Mouse (Mus musculus) ES-CJ7 (cell line): ENCODE measurements around the gene Fam172a.
A peak's percentile ranks its signal among the peaks of the same experiment; 100 is the strongest.

Source experiments
- DNase-seq: peaks from one replicate; pipeline ENCODE4 v3.0.0; 2011; ENCODE audit warnings: low read depth, low spot score

Fam172a gene

DNA sequence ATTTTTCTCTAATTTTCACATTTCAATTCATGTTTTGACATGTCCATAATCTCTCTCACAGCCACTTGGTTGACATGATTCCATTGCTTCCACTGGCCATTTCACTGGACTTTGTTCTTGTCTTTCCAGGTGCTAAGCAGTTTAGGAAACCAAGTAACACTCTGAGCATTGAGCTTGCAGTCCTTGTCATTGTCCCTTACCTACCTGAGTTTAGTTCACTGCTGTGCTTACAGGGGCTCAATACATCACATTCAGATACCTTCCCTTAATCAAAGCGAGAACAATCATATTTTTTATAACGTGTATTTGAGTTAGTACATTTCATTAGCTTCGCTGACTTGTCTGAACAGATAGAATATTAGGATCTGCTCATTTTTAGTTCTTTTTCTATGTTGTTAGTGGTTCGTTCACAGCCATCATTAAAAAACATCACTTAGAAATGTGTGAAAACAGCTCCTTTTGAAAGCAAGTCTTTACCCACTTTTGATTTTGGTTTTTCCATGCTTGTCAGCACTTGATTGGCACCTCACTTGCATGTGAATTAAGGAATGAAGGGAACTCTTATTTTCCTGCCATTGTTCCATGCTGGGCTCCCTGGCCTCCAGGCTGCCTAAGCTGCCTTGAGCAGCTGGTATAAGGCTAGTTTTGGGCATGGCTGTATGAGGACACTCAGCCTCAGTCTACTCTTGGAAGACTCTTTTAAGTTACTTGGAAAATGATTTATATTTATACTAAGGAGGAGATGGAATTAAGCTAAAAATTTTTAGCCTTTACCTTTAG, 257.9 kb downstream of the Fam172a start:
- DNase-seq: no peak

DNA sequence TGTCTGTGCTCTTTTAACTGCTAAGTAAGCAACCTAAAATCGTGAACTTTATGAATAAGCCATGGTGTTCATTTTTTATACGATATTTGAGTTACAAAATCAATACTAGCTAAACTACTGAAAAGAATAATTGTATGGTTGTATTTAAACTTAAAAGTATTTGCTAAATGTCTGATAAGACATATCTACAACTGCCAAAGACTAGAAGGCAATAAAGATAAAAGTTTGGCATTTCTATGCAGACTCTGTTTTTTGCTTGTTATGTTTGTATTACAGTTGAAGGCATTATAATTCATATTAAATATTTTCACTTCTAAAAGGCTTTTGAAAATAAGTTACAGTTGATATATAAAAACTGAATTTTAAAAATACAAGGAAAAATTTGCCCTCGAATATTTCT, 274.4 kb downstream of the Fam172a start:
- no peak for DNase-seq

DNA sequence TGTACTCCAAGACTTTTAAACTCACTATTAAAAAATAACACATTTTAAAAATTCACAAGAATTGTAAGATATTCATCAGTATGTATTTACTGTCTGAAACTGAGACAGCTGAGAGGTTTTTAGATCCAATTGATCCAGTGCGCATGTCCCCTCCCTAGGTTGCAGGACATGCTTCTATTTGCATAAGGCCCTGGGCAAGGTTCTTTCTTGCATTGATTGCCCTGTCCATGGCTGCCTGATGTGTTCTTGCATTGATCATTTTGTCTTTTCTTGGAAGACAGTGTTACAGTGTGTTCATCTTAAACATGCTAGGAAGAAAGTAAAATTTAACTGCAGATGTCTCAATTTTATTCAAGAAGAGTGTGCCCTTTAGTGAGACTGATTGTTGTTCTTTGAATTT, 275.3 kb downstream of the Fam172a start:
- no peak for DNase-seq

DNA sequence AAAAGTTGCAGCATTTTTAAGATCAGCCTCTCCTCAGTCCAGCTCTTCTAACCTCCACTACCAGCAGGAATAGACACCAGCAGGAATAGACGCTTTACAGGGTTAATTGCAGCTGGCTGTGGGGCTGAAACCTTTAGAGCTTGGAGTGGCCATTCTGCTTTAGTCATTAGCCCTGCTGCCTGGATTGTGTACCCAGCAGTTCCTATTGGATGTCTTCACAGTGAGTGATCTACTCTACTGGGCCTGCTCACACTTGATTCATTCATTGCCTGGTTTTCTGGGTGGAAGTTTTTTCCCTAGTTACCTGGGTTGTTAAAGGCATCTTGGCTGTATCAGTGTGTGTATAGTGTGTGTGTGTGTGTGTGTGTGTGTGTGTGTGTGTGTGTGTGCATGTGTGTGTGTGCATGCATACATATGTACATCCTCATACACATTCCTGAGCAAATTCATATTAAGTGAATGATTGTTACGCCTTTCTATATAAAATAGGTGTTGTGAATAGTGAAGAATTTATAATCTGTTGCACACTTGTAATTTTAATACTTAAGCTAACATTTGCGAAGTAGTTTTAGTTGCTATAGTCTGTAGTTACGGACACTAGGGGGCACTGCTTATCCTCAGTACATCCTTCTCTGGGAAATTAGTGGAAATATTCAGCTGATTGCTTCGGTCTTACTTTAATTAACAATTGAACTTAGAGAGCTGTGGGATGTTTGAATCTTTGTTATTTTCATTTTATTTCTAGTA, 280.4 kb downstream of the Fam172a start:
- peak; percentile 22 for DNase-seq

DNA sequence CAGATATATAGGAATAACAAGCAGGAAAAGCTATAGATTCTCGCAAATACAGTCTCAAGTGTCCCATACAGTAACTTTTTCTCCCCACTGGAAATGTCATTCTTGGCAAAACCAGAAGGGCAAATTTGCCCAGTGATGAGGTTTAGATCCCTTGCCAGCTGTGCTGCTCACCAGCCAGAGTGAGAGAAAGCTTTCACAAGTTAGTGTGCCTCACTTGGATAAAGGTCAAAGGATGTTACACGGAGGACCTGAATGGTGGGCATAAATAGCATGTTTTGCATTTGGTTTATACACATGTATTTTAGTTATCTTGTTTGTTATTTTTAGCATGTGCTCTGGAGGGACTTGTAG, 281.0 kb downstream of the Fam172a start:
- no peak for DNase-seq

DNA sequence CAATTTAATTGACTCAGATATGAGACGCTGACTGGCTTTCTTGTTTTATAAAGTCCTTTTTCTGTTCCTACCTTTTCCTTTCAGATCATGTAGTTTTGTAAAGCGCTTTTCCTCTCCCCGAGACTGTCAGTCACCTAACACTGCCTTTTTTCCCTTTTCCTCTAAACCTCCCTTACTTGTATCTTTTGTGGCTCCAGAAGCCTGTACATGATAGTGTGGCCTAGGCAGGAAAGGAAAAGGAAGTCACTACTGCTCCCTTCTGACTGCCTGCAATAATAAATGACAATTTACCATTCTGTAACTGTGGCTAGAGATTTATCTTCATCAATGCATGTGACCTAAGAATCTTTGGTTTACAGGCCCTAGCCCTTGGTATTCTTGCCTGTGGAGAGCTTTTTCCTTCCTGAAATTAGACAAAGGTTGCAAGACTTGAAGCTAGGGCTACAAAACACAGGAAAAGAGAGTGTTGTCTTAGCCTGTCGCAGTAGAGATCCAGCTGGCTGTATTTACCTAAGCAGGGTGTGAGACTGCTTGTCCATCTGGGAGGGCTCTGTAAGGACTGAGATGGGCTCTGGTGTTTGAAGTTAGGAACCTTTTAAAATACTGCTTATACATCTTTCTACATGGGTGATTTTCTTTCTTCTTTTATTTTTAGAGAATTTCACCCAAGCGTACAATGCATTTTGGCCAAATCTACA, 289.5 kb downstream of the Fam172a start:
- DNase-seq: no peak

DNA sequence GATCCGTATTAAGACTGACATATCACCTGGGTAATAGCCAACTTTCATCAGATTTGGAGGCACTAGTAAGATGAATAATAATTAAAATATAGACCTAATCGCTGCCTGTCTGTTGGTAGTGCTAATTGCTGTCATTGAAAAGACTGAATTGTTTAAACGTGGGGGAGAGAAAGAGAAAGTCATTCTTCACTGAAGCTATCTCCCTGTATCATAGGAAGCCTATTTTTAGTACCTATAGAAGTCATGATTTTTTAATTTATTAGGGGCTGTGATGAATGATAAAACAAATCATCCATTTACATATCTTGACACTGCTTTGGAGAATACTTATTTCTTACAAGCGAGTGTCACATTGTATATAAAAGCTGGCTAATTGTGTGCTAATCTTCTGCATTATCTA, 302.8 kb downstream of the Fam172a start:
- no peak for DNase-seq

DNA sequence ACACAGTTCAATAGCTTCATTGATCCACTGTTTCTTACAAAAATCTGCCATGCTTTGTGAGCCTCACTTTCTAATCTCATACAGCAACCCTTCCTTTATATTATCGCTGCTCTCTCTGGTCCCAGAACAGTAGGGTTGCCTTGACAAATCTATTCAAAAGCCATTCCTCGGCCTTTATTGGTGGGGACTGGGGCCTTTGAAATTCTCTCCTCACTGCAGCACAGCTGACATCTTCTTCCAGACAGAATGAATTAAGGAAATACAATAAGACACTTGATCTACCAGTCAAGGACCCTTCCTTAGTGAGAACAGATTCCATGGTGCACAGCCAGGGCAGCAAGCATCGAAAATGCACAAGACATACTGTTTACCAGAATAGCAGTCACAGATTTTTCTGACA, 303.5 kb downstream of the Fam172a start:
- no peak for DNase-seq

DNA sequence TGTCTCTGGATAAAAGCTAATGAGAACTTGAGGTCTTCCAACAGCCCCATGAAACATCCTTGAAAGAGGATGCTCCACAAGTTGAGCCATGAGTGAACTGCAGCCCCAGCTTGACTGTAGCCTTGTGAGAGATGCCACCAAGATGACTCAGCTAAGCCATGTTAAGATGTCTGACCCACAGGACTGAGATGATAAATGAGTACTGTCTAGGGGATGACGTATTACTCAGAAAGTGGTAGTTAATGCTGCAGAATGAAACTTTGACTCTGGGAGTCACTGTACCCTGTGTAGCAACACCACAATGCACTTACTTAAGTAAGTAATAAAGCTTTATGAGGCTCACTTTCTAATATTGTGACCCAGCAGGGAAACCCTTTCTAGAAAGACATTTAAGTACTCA, 308.3 kb downstream of the Fam172a start:
- DNase-seq: no peak

DNA sequence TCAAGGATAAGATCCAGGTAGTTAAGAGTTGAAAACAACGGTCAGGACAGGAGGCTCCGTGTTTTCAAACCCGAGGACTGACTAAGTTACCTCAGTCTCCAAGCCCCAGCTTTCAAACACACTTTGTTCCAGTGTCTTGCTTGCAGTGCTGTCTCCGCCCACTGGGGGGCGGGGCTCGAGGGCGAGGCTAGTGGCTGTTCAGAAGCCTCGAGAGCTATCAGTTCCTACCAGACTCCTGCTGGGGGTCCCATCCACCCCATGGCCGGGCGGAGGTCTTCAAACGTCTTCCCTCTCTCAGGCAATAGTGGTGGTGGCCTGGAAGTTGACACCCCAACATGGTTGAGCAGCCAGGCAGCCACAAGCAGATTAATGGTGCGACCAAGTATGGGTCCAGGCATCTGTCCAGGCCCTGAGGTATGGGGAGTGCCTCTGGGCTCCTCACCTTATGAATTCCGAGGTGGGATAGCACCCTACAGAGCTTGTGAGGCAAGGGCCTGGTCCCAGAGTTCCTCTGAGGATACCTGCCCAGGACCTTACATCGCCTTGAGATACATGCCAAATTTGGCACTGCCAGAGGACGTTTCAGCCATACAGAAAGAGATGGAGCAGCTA, 323.0 kb downstream of the Fam172a start, which contains the start of gene Pou5f2:
Gene Pou5f2, plus strand, starts transcription at position 220 of the 612 bp plus-strand sequence.
- peak; percentile 32 for DNase-seq

DNA sequence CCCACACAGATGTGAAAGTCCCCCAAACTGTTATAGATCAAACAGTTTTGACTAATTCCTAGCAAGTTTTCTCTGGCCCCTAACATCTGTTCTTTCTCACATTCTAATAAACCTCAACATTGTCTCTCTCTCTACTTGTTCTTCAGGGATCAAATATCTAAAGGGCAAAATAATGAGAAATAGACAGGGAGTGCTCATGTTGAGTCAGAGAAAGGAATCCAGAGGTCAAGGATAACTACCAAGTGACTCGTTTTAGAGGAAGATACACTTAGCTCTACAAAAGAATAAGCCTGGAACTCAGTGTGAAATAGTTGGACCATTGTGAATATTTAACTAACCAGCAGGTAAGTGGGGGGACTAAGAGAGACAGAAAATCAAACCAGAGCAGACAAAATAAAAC, 331.0 kb downstream of the Fam172a start:
- no peak for DNase-seq

DNA sequence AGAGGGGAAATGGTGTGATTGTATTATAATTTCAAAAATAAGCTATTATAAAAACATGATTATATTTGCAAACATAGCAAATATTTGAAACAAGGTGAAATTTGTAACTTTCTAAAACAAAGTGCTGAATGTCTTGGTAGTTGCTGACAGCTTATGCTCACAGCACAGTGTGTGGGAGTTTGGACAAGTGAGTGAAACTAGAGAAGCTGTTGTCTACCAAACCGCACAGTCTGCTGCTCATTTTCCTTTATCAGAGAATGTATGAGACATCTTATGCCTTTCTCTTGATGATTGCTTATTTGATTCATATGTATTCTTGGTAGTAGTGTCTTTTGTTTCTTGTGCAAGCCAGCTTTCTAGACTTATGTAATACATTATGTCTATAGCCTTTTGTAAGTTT, 335.4 kb downstream of the Fam172a start:
- no peak for DNase-seq

DNA sequence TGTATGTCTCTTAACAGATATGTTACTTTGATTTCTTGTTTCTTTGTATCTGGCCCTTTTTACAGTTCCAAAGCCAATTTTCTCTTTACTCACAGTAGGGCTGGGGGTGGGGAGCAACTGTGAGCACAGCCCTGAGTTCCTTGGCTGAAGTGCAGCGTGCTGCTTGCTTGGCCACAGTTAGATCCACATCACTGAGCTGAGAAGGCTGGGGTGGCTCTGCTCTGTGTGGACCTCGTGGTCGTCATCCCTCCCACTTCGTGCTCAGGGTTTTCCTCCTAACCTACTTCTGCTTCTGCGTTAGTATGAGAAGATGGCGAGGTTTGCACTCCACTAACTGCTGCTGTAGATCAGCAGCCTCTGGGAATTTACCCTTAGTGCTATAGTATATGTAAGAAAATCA, 341.4 kb downstream of the Fam172a start:
- no peak for DNase-seq

DNA sequence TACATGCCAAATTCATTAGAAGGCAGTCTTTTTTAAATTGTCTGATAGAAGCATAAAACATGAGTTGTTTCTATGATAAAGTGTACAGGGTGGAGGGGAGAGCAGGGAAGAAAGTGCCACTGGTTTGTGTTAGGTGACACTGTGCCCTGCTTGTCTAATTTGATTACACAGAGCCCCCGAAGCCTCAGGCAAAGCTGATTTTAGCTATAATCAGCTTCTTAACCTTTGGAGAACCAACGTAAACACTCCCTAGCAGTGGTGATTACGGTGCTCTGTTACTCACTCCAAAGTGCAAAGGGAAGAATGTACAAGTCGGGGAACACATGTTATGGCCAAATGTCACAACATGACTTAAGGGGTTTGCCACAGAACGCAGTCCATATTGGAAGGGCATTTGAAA, 343.3 kb downstream of the Fam172a start:
- no peak for DNase-seq

DNA sequence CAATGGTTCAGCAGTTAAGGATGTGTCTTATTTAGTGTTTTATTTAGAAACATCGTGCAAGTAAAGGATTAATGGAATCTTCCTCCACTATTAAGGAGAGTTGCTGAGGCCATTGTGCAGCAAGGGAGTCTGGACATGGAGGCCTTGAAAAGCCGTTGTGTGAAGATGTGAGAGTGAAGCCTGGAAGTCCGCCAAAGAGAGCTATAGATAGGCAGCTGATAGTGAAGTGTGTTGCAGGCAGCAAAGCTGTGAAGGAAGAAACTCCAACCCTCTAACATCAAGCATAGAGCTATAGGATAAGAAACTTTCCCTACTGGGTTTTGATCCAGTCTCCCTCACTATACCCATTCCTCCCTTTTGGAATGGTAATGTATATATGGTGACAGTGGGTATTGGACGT, 385.9 kb downstream of the Fam172a start:
- DNase-seq: no peak

DNA sequence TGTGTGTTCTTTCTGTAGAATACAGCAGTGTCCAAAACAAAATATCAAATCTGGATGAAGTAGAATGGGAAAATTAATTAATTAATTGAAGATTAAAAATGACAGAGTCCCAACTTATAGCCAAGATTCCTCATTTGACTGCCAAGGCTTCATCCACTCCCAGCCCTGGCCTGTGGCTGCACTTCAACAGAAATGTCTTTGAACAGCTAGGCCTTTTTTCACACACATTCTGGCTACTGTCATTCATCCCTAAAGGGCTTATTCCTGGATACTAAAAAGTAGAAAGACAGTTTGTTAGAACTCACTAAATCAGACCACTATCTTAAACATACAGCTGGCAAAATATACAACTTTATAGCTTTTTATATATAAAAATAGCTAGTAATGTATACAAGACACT, 388.9 kb downstream of the Fam172a start:
- no peak for DNase-seq

DNA sequence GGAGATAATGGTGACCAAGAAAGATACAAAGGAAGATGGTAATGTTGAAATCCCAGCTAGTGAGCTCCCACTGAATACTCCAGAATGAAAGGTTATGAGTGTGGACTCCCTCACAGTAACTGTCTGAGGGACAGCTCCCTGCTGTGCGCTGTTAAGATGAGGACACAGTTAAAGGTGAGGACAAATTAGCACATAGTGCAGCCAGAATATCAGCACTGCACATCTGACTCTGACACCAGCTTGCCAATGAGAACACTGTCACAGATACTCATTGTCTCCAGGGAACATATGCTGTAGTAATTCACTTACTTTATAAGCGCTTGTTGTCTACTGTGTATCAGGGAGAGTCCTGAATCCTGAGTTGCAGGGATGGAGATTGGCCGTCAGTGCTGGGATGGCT, 390.1 kb downstream of the Fam172a start:
- no peak for DNase-seq

DNA sequence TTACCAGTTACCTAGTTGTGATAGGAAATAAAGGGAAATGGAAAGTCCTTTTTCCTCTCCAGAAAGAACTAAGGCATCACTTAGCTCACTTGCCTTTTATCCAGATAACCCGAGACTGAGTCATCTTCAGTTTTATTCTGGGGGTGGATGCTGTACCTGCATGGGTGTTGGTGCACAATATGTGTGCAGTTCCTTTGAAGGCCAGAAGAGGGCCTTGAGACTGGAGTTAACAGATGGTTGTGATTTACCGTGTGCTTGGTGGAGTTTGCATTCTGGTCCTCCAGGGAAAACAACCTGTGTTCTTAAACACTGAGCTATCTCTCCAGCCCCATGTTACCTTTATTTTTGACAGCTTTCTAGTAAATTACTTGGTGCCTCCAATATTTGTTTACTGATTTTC, 392.5 kb downstream of the Fam172a start:
- peak; percentile 47 for DNase-seq

DNA sequence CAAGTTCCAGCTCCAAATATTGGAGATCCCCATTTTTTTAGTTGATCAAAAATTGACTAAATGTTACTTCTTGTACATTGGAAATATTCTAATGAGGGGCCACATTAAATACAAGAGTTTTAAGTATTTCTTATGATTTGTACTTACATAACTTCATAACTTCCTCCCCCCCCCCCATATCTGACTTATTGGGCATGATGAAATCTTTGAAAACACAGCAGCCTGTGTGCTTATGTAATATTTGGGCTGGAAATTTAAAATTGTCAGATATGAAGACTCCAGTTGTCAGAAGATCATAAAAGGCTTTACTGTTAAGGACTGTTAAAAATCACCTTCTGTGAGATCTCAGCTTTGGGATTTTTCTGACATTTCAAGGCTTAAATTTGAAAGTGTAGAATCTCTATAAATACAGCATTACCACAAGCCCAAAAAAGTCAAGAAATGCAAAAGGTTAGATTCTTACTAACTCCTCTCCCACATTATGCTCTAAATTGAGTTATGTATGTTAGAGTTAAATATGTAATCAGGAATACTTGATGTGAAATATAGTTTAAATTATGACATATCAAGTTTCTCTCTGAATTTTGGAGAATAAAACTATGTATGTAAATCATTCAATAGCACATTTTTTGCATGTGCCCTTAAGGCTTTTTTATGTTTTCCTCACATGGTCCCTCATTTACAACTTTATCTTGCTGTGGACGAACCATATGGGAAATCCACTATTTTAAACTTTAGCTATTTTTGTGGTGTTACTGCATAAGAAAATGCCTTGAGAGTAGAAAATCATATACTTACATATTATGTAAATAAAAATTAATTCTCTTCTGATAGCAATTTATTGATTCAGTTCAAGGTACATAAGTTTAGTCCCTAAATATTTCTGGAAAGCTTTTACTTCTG, 393.5 kb downstream of the Fam172a start:
- no peak for DNase-seq

DNA sequence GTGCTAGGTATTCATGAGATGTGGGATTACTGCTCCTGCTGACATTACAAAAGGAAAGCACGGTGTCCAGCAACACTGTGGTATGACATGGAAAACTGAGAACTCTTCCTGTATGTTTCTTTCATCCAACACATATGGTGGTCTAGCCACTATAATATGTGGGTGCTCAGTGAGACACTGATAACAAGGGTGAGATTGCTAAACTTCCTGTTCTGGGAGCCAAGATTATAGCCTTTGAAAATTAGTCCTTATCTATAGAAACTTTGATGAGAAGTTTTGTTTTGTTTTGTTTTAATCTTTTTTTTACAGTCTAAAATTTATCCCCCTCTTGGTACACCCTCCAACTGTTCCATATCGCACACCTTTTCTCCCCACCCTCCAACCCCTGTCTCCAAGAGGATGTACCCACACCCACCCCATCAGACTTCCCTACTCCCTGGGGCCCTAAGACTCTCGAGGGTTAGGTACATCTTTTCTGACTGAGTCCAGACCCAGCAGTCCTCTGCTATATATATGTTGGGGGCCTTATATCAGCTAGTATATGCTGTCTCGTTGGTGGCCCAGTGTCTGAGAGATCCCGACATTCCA, 397.1 kb downstream of the Fam172a start:
- no peak for DNase-seq
